Mouse (Mus musculus): ENCODE measurements around the gene Actn1. TPM values are rescaled to one million over a fixed set of nuclear protein-coding genes. Genes with fewer than 3 reads are reported as not detected.

Gene Actn1
- polyA plus RNA-seq, 1 experiment, result 193 TPM

GRCm38 (mm10) chr12:80220260-80221038 lies 39.7 kb downstream of the Actn1 start:
- no peak overlapping the region for H3K27ac ChIP-seq (ENCODE audit: insufficient read depth, low read length)
- no peaks in the 10 kb centered on the region for H3K36me3 ChIP-seq (ENCODE audit: control insufficient read depth, insufficient read depth, low read length, poor library complexity, severe bottlenecking)
- TF ChIP-seq CTCF (IDR thresholded peaks at IDR 0.05; ENCODE audit: low read depth, low read length), result no peak
- TF ChIP-seq POLR2A (IDR thresholded peaks at IDR 0.05; ENCODE audit: insufficient read depth, low read length), result no peak
- no peak for TF ChIP-seq EP300 (IDR thresholded peaks at IDR 0.05; ENCODE audit: insufficient read depth, low read depth, low read length)
- H3K4me1 ChIP-seq (ENCODE audit: control insufficient read depth, insufficient read depth, low read length), result peaks cover 27% of the 10 kb centered on the region
- H3K9ac ChIP-seq (ENCODE audit: low read depth, poor library complexity, severe bottlenecking), result no peak overlapping the region
- no peaks in the 10 kb centered on the region for H3K27me3 ChIP-seq (ENCODE audit: control insufficient read depth, insufficient read depth, low read length, poor library complexity, severe bottlenecking)
- H3K9me3 ChIP-seq (replicated peaks; ENCODE audit: control insufficient read depth, insufficient read depth, low read length, poor library complexity, severe bottlenecking), result no peaks in the 10 kb centered on the region
- H3K4me3 ChIP-seq (ENCODE audit: low read depth, low read length), result no peak overlapping the region

- Histone ChIP-seq H3K27me3 (ENCODE audit: control insufficient read depth, insufficient read depth, low read length, poor library complexity, severe bottlenecking) (no peaks in the 10 kb centered on the region), H3K27ac (ENCODE audit: insufficient read depth, low read length) (0 out of 2 replicates have a peak overlapping the region, but pooled peaks have one; percentile 2), H3K36me3 (ENCODE audit: control insufficient read depth, insufficient read depth, low read length, poor library complexity, severe bottlenecking) (no peaks in the 10 kb centered on the region), H3K9me3 (replicated peaks; ENCODE audit: control insufficient read depth, insufficient read depth, low read length, poor library complexity, severe bottlenecking) (no peaks in the 10 kb centered on the region), H3K4me3 (ENCODE audit: low read depth, low read length) (no peak overlapping the region), H3K4me1 (ENCODE audit: control insufficient read depth, insufficient read depth, low read length) (peaks cover 22% of the 10 kb centered on the region), H3K9ac (ENCODE audit: low read depth, poor library complexity, severe bottlenecking) (no peak overlapping the region)
- no peak for TF ChIP-seq EP300 (IDR thresholded peaks at IDR 0.05; ENCODE audit: insufficient read depth, low read depth, low read length)
- no peak for TF ChIP-seq POLR2A (IDR thresholded peaks at IDR 0.05; ENCODE audit: insufficient read depth, low read length)
- TF ChIP-seq CTCF (IDR thresholded peaks at IDR 0.05; ENCODE audit: low read depth, low read length), result no peak
Observed at GRCm38 (mm10) chr12:80218784-80219183, 41.4 kb downstream of the Actn1 start.

GRCm38 (mm10) chr12:80218045-80218611 lies 42.0 kb downstream of the Actn1 start:
- Histone ChIP-seq H3K4me1 (ENCODE audit: control insufficient read depth, insufficient read depth, low read length) (peaks cover 22% of the 10 kb centered on the region), H3K36me3 (ENCODE audit: control insufficient read depth, insufficient read depth, low read length, poor library complexity, severe bottlenecking) (no peaks in the 10 kb centered on the region), H3K27ac (ENCODE audit: insufficient read depth, low read length) (0 out of 2 replicates have a peak overlapping the region, but pooled peaks have one; percentile 2), H3K9ac (ENCODE audit: low read depth, poor library complexity, severe bottlenecking) (no peak overlapping the region), H3K9me3 (replicated peaks; ENCODE audit: control insufficient read depth, insufficient read depth, low read length, poor library complexity, severe bottlenecking) (no peaks in the 10 kb centered on the region), H3K4me3 (ENCODE audit: low read depth, low read length) (no peak overlapping the region), H3K27me3 (ENCODE audit: control insufficient read depth, insufficient read depth, low read length, poor library complexity, severe bottlenecking) (no peaks in the 10 kb centered on the region)
- TF ChIP-seq POLR2A (IDR thresholded peaks at IDR 0.05; ENCODE audit: insufficient read depth, low read length) (no peak), EP300 (IDR thresholded peaks at IDR 0.05; ENCODE audit: insufficient read depth, low read depth, low read length) (no peak), CTCF (IDR thresholded peaks at IDR 0.05; ENCODE audit: low read depth, low read length) (no peak)

GRCm38 (mm10) chr12:80217049-80217448 lies 43.1 kb downstream of the Actn1 start:
- Histone ChIP-seq H3K27me3 (ENCODE audit: control insufficient read depth, insufficient read depth, low read length, poor library complexity, severe bottlenecking) (no peaks in the 10 kb centered on the region), H3K27ac (ENCODE audit: insufficient read depth, low read length) (peak overlapping the region; percentile 90), H3K36me3 (ENCODE audit: control insufficient read depth, insufficient read depth, low read length, poor library complexity, severe bottlenecking) (no peaks in the 10 kb centered on the region), H3K4me3 (ENCODE audit: low read depth, low read length) (no peak overlapping the region), H3K9ac (ENCODE audit: low read depth, poor library complexity, severe bottlenecking) (no peak overlapping the region), H3K4me1 (ENCODE audit: control insufficient read depth, insufficient read depth, low read length) (peaks cover 21% of the 10 kb centered on the region), H3K9me3 (replicated peaks; ENCODE audit: control insufficient read depth, insufficient read depth, low read length, poor library complexity, severe bottlenecking) (no peaks in the 10 kb centered on the region)
- TF ChIP-seq POLR2A (IDR thresholded peaks at IDR 0.05; ENCODE audit: insufficient read depth, low read length), result no peak
- peak; percentile 72; the same call in 1 of the 2 replicates for TF ChIP-seq EP300 (IDR thresholded peaks at IDR 0.05; ENCODE audit: insufficient read depth, low read depth, low read length)

- H3K36me3 ChIP-seq (ENCODE audit: control insufficient read depth, insufficient read depth, low read length, poor library complexity, severe bottlenecking), result no peaks in the 10 kb centered on the region
- TF ChIP-seq EP300 (IDR thresholded peaks at IDR 0.05; ENCODE audit: insufficient read depth, low read depth, low read length) (peak; percentile 82; the same call in 1 of the 2 replicates), CTCF (IDR thresholded peaks at IDR 0.05; ENCODE audit: low read depth, low read length) (no peak)
- no peak overlapping the region for H3K4me3 ChIP-seq (ENCODE audit: low read depth, low read length)
- H3K27ac ChIP-seq (ENCODE audit: insufficient read depth, low read length), result peak overlapping the region; percentile 90
- no peaks in the 10 kb centered on the region for H3K27me3 ChIP-seq (ENCODE audit: control insufficient read depth, insufficient read depth, low read length, poor library complexity, severe bottlenecking)
- H3K4me1 ChIP-seq (ENCODE audit: control insufficient read depth, insufficient read depth, low read length), result peaks cover 23% of the 10 kb centered on the region
- no peak overlapping the region for H3K9ac ChIP-seq (ENCODE audit: low read depth, poor library complexity, severe bottlenecking)
- H3K9me3 ChIP-seq (replicated peaks; ENCODE audit: control insufficient read depth, insufficient read depth, low read length, poor library complexity, severe bottlenecking), result no peaks in the 10 kb centered on the region
Observed at GRCm38 (mm10) chr12:80216258-80216881, 43.8 kb downstream of the Actn1 start.

GRCm38 (mm10) chr12:80213810-80214209 lies 46.4 kb downstream of the Actn1 start:
- no peak for TF ChIP-seq CTCF (IDR thresholded peaks at IDR 0.05; ENCODE audit: low read depth, low read length)
- TF ChIP-seq EP300 (IDR thresholded peaks at IDR 0.05; ENCODE audit: insufficient read depth, low read depth, low read length), result no peak
- no peak for TF ChIP-seq POLR2A (IDR thresholded peaks at IDR 0.05; ENCODE audit: insufficient read depth, low read length)
- Histone ChIP-seq H3K27ac (ENCODE audit: insufficient read depth, low read length) (no peak overlapping the region), H3K27me3 (ENCODE audit: control insufficient read depth, insufficient read depth, low read length, poor library complexity, severe bottlenecking) (no peaks in the 10 kb centered on the region), H3K9me3 (replicated peaks; ENCODE audit: control insufficient read depth, insufficient read depth, low read length, poor library complexity, severe bottlenecking) (no peaks in the 10 kb centered on the region), H3K36me3 (ENCODE audit: control insufficient read depth, insufficient read depth, low read length, poor library complexity, severe bottlenecking) (no peaks in the 10 kb centered on the region), H3K9ac (ENCODE audit: low read depth, poor library complexity, severe bottlenecking) (no peak overlapping the region), H3K4me3 (ENCODE audit: low read depth, low read length) (no peak overlapping the region), H3K4me1 (ENCODE audit: control insufficient read depth, insufficient read depth, low read length) (peaks cover 23% of the 10 kb centered on the region)
